Mouse (Mus musculus): ENCODE measurements around the gene Fhit. TPM values are rescaled to one million over a fixed set of nuclear protein-coding genes. Genes with fewer than 3 reads are reported as not detected.

The Fhit gene
- polyA plus RNA-seq, 1 experiment from 2014 or later, result 21.4 TPM

- 32% methylated on average over 3 of the region's 3 CpGs for WGBS
- peak; percentile 79 for ATAC-seq
- no peaks in the 10 kb centered on the region for H3K36me3 ChIP-seq (ENCODE audit: control insufficient read depth, insufficient read depth)
Measured at GRCm38 (mm10) chr14:10568937-10569552, 592.8 kb downstream of the Fhit start.

GRCm38 (mm10) chr14:10567771-10568170, 594.1 kb downstream of the Fhit start:
- Histone ChIP-seq H3K27ac (ENCODE audit: low read depth, low read length) (no peak overlapping the region), H3K27me3 (replicated peaks; ENCODE audit: control insufficient read depth, insufficient read depth, low read length) (no peaks in the 10 kb centered on the region), H3K9me3 (ENCODE audit: control insufficient read depth) (no peaks in the 10 kb centered on the region), H3K9ac (ENCODE audit: low read depth, low read length) (no peak overlapping the region), H3K4me3 (ENCODE audit: low read depth, low read length) (no peak overlapping the region), H3K4me2 (replicated peaks; ENCODE audit: low read depth) (no peak overlapping the region), H3K4me1 (replicated peaks; ENCODE audit: control insufficient read depth, insufficient read depth, low read length) (no peaks in the 10 kb centered on the region), H3K36me3 (ENCODE audit: control insufficient read depth, insufficient read depth) (no peaks in the 10 kb centered on the region)
- 29% methylated on average over 2 of the region's 2 CpGs for WGBS
- ATAC-seq, result peak; percentile 64; the same call in 1 of the 2 replicates
- TF ChIP-seq CTCF (IDR thresholded peaks at IDR 0.05; ENCODE audit: low read depth), result no peak

More at GRCm38 (mm10) chr14:10568937-10569552, 592.8 kb downstream of the Fhit start:
- Histone ChIP-seq H3K27ac (ENCODE audit: low read depth, low read length) (no peak overlapping the region), H3K4me2 (replicated peaks; ENCODE audit: low read depth) (no peak overlapping the region), H3K9ac (ENCODE audit: low read depth, low read length) (no peak overlapping the region), H3K4me3 (ENCODE audit: low read depth, low read length) (no peak overlapping the region), H3K9me3 (ENCODE audit: control insufficient read depth) (no peaks in the 10 kb centered on the region), H3K4me1 (replicated peaks; ENCODE audit: control insufficient read depth, insufficient read depth, low read length) (no peaks in the 10 kb centered on the region), H3K27me3 (replicated peaks; ENCODE audit: control insufficient read depth, insufficient read depth, low read length) (no peaks in the 10 kb centered on the region)
- no peak for TF ChIP-seq CTCF (IDR thresholded peaks at IDR 0.05; ENCODE audit: low read depth)

GRCm38 (mm10) chr14:10554755-10555154, 607.1 kb downstream of the Fhit start:
- Histone ChIP-seq H3K27me3 (replicated peaks; ENCODE audit: control insufficient read depth, insufficient read depth, low read length) (no peaks in the 10 kb centered on the region), H3K9ac (ENCODE audit: low read depth, low read length) (no peak overlapping the region), H3K27ac (ENCODE audit: low read depth, low read length) (no peak overlapping the region), H3K9me3 (ENCODE audit: control insufficient read depth) (no peaks in the 10 kb centered on the region), H3K4me1 (replicated peaks; ENCODE audit: control insufficient read depth, insufficient read depth, low read length) (no peaks in the 10 kb centered on the region), H3K4me2 (replicated peaks; ENCODE audit: low read depth) (no peak overlapping the region), H3K36me3 (ENCODE audit: control insufficient read depth, insufficient read depth) (no peaks in the 10 kb centered on the region), H3K4me3 (ENCODE audit: low read depth, low read length) (no peak overlapping the region)
- ATAC-seq, result no peak
- no peak for TF ChIP-seq CTCF (IDR thresholded peaks at IDR 0.05; ENCODE audit: low read depth)
- 59% methylated on average over 6 of the region's 6 CpGs for WGBS

- no peaks in the 10 kb centered on the region for H3K27me3 ChIP-seq (replicated peaks; ENCODE audit: control insufficient read depth, insufficient read depth, low read length)
- H3K4me1 ChIP-seq (replicated peaks; ENCODE audit: control insufficient read depth, insufficient read depth, low read length), result no peaks in the 10 kb centered on the region
- H3K9ac ChIP-seq (ENCODE audit: low read depth, low read length), result no peak overlapping the region
- no peak for TF ChIP-seq CTCF (IDR thresholded peaks at IDR 0.05; ENCODE audit: low read depth)
- no peak for ATAC-seq
- no peaks in the 10 kb centered on the region for H3K36me3 ChIP-seq (ENCODE audit: control insufficient read depth, insufficient read depth)
- H3K4me2 ChIP-seq (replicated peaks; ENCODE audit: low read depth), result no peak overlapping the region
- no peaks in the 10 kb centered on the region for H3K9me3 ChIP-seq (ENCODE audit: control insufficient read depth)
- H3K27ac ChIP-seq (ENCODE audit: low read depth, low read length), result no peak overlapping the region
- no peak overlapping the region for H3K4me3 ChIP-seq (ENCODE audit: low read depth, low read length)
- 79% methylated on average over 2 of the region's 2 CpGs for WGBS
Measured at GRCm38 (mm10) chr14:10548632-10549031, 613.2 kb downstream of the Fhit start.

GRCm38 (mm10) chr14:10545916-10546315, 615.9 kb downstream of the Fhit start:
- ATAC-seq, result no peak
- Histone ChIP-seq H3K27me3 (replicated peaks; ENCODE audit: control insufficient read depth, insufficient read depth, low read length) (no peaks in the 10 kb centered on the region), H3K27ac (ENCODE audit: low read depth, low read length) (no peak overlapping the region), H3K4me1 (replicated peaks; ENCODE audit: control insufficient read depth, insufficient read depth, low read length) (no peaks in the 10 kb centered on the region), H3K4me3 (ENCODE audit: low read depth, low read length) (no peak overlapping the region), H3K9me3 (ENCODE audit: control insufficient read depth) (no peaks in the 10 kb centered on the region), H3K36me3 (ENCODE audit: control insufficient read depth, insufficient read depth) (no peaks in the 10 kb centered on the region), H3K4me2 (replicated peaks; ENCODE audit: low read depth) (no peak overlapping the region), H3K9ac (ENCODE audit: low read depth, low read length) (no peak overlapping the region)
- TF ChIP-seq CTCF (IDR thresholded peaks at IDR 0.05; ENCODE audit: low read depth), result no peak
- WGBS, result 68% methylated on average over 3 of the region's 3 CpGs

GRCm38 (mm10) chr14:10534862-10535261, 627.0 kb downstream of the Fhit start:
- Histone ChIP-seq H3K9me3 (ENCODE audit: control insufficient read depth) (no peaks in the 10 kb centered on the region), H3K36me3 (ENCODE audit: control insufficient read depth, insufficient read depth) (no peaks in the 10 kb centered on the region), H3K4me1 (replicated peaks; ENCODE audit: control insufficient read depth, insufficient read depth, low read length) (no peaks in the 10 kb centered on the region), H3K4me3 (ENCODE audit: low read depth, low read length) (no peak overlapping the region), H3K4me2 (replicated peaks; ENCODE audit: low read depth) (no peak overlapping the region), H3K9ac (ENCODE audit: low read depth, low read length) (no peak overlapping the region), H3K27ac (ENCODE audit: low read depth, low read length) (no peak overlapping the region), H3K27me3 (replicated peaks; ENCODE audit: control insufficient read depth, insufficient read depth, low read length) (no peaks in the 10 kb centered on the region)
- WGBS, result 71% methylated on average over 2 of the region's 2 CpGs
- no peak for TF ChIP-seq CTCF (IDR thresholded peaks at IDR 0.05; ENCODE audit: low read depth)
- ATAC-seq, result no peak
